Mouse (Mus musculus) lung, postnatal 25 days (tissue): ENCODE measurements at regions not wholly inside any gene's neighbourhood (a gene's known extent, or its start where the extent isn't known, plus 50 kb on each side); places are given as distances from the start of the nearest gene placed in this dataset.
"Not testable (repeated sequence)": the region's sequence is repeated elsewhere in the genome, so short reads cannot be mapped to it uniquely, and the experiment has no call there.

Experiments
- DNase-seq: peaks from one replicate; pipeline ENCODE4 v3.0.0; 2022; ENCODE audit warnings: low spot score

GRCm38 (mm10) chr2:116526203-116526602 lies 352.3 kb upstream of the Tmco5 start:
- DNase-seq, result not testable (repeated sequence)

GRCm38 (mm10) chr2:116536453-116536852 lies 342.0 kb upstream of the Tmco5 start:
- DNase-seq, result no peak

- DNase-seq, result no peak
Measured at GRCm38 (mm10) chr2:116559350-116559749, 319.1 kb upstream of the Tmco5 start.

GRCm38 (mm10) chr2:116583989-116584388 lies 294.5 kb upstream of the Tmco5 start:
- no peak for DNase-seq

DNA sequence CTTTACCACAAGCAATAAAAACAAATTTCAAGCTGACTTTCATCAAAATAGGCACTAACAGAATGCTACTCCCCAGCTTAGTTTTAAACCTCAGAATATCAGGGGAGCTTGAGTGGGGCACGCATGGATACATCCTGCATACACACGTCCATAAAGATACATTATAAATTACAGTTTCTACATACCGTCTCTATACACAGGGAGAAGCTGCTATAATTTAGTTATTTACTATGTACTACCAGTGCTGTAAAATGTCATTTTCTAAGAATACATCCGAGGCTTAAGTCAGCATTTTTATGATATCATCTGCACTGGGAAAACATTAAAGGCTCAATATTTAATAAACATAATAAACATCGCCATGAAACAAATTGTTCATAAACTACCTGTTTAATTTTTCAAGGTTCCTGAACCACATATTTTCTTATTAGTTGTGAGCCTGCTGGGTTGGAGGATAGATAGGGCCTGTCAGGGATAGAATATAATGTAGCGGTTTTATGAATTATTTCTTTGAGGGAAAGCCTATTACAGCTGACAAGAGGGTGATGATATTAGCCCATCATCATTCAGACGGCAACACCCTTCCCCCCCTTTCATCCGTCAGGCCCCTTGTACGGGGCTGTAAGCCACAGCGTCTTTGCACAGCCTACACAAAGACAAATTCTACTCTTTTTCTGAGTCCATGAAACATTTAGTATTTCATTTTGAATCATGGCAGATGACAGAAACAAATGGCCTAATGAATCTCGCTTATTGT lies 292.1 kb upstream of the Tmco5 start:
- no peak for DNase-seq

DNA sequence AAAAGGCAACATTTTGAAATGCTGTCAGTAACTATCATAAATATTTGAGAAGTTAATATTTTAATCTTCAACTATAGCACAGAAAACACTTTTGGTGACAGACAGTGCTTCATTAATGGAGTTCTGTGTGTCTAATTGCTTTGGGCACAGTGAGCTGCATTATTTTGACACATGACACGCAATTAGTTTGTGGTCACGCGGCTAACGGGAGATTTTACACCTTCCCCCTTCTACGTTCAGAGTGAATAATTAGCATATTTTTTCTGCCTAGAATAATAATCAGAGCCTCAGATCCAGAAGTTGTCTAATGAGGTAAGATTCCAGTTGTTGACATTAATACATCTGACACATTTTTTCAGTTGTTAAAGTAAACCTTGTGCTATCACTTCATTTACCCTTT lies 272.6 kb upstream of the Tmco5 start:
- DNase-seq, result no peak

DNA sequence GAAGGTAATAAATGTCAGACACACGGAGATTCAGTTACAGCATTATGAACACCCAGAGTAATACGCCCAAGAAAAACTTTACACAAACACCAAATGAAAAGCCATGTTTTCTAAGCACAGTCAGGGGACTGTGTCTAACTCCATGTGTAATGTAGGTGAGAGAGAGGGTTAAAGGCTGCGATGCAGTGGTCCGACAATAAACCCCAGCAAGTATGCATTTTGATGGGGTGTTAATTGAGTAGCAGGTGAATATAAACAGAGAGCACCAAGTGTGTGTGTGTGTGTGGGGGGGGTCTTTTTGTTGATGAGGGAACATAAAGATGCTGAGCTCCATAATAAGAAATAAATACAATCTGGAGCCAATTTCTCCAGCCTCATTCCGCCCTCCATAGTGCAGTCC lies 238.6 kb upstream of the Tmco5 start:
- no peak for DNase-seq

- DNase-seq, result no peak
Measured at GRCm38 (mm10) chr2:116652106-116652505, 226.4 kb upstream of the Tmco5 start.

DNA sequence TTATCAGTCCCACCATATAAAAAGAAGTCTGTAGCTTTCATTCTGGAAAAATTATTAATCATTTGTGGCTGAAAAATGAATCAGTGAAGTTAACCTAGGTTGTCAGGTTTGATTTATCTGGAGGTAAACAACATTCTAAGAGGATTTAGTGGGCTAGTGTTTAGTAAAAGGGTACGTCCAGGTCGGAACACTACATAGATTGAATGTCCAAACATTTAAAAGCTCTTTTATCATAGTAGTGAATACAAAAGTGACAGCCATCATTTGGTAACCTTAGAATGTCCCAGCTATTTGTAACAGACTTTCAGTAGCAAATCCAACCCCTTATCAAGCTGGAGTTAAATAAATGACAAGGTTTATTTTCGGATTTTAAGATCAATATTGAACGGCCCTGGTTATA lies 192.7 kb upstream of the Tmco5 start:
- DNase-seq, result no peak

DNA sequence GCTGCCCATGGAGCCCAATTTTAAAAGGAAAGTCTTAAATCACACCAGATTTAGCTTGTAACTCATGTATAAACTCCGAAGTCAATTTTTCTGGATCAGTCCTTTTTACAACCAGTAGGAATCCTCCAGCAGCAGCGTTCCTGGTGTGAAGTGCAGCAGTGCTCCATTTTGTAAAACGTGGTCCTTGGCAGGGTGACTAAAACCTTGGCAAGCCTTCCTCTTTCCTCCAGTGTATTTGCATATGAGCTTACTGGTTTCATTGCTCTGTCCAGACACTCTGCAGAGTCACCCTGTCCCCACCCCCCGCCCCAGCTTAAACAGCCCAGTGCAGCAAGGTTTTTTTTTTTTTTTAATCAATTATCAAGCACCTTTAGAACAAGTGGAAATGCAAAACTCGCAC lies 180.9 kb upstream of the Tmco5 start:
- DNase-seq, result no peak

DNA sequence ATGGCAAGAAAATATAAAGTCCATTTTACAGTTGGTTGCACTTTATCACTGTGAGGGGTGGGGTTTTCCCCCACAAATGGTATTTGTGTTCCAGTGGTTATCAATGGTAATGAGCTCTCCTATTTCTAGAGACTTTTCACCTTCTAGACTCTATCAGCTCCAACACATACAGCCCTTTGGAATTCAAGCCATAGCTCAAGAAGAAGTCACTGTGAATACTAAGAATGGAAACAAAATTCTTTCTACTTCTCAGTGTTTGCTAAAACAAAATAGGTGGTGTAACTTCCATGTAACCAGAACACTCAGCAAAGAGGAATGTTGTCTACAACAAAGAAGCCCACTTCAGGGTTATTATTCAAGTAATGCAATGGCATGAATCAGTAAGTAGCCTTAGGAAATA lies 173.8 kb upstream of the Tmco5 start:
- no peak for DNase-seq

- no peak for DNase-seq
Measured at GRCm38 (mm10) chr2:116709608-116710007, 168.9 kb upstream of the Tmco5 start.

GRCm38 (mm10) chr2:116716529-116717201 lies 161.8 kb upstream of the Tmco5 start:
- no peak for DNase-seq

DNA sequence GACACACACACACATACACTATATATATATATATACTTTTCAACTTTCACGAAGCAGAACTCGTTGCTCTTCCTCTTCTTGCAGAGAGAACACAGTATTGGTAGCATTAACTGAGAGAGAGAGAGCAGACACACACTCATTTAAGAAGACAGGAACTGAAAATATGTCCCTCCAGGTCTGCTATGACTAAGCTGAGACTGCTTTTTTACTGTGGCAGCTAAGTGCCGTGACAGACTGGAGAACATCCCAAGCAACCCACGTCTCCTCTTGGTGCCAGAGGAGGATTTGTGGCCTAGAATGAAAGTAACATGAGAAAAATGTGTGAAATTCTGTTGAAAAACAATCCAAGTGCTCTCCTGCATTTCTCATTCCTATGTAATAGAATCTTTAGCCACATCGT lies 159.9 kb upstream of the Tmco5 start:
- DNase-seq, result no peak

GRCm38 (mm10) chr2:116727591-116727990 lies 150.9 kb upstream of the Tmco5 start:
- DNase-seq, result no peak

DNA sequence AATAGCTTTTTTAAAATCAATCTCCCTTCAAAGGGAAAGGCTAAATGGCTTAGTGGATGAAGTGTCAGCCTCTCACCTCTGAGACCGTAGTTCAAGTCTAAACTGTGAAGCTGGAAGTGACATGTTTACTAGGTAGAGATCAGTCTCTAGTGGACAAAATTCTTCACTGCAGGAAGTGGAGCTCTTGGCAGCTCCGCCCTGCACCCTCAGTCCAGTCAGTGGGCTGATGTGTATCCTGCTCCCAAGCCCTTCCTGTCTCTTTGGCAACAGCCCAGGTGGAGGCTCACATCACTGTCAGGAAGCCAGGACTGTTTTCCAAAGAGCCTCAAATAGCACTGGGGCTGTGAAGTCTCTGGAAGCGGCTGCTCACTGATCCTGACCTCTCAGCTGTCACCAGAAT lies 142.8 kb upstream of the Tmco5 start:
- DNase-seq, result peak; percentile 31

DNA sequence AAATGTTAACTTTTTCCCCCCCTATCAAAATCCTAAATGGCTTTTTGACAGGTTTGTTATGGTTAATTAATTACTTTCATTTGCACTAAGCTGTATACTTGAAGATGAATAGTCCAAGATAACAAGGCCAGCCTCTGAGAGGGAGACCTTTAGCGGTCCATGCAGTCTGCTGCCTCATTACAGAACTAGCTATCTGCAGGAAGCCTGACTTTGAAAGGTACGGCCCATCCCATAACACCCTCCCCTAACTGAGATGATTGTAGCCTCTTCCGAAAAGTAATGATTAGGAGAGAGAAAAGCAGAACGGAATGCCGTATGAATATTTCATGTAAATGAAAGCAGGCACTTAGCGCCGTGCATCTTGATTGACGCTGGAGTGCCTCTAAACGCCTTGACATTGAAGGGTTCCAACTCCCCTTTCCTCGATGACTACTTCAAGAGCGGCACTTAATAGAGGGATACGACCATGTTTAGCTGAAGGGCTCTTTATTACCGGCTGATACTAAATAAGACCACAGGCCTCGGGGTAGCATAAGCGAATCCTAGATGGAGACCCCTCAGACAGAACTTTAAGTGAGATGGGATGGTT lies 109.9 kb upstream of the Tmco5 start:
- no peak for DNase-seq

DNA sequence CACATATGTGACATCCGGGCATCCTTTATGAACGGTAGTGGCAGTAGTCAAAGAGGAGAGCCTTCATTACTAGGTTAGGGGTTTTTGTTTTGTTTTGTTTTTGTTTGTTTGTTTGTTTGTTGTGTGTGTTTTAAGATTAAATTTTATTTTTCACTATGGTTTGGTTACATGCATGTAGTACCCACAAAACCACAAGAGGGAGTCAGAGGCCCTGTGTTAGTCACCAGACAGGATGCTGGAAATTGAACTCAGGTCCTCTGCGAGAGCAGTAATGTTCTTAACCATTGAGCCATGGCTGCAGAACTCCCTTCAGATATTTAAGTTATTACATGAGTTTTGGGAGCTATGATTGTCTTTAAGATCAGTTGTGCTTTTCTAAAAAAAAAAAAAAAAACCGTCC lies 109.3 kb upstream of the Tmco5 start:
- no peak for DNase-seq

- DNase-seq, result no peak
Measured at GRCm38 (mm10) chr2:116772569-116772968, 105.9 kb upstream of the Tmco5 start.

DNA sequence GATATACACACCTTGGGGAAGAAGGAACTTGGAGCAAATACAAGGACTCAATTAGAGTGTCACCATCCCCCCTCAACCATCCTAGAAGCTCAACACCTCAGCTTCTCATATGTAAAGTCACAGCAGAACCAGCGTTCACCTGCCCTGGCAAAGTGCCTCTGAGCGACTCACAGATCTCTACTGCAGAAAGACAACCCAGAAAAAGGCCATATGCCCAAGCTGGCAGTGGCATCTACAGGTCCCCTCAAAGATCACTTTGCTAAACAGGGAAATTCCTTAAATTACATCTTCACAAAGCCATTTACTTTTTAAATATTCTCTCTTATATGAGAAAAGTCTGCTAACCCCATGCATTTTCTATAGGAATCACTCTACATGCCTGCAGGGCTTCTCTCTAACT lies 78.3 kb upstream of the Tmco5 start:
- DNase-seq, result no peak

GRCm38 (mm10) chr2:116801578-116801977 lies 76.9 kb upstream of the Tmco5 start:
- DNase-seq, result no peak

DNA sequence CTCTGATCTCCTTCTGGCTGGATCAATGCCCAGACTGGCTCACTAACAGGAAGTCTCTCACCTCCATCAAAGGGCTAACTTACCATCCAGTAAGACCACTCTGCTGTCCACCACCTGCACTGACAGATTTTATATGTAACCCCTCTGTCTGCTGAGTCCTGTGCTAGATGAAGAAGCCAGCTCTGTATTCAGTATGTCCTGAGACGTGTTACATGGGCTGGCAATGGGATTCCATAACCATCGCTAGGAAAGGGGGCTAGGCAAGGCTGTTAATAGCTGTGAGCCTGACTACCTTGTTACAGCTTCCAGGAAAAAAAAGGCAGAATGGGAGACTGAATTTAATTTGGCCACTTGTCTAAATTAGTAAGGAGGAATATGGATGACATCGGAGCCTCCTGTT lies 71.3 kb upstream of the Tmco5 start:
- DNase-seq, result no peak

DNA sequence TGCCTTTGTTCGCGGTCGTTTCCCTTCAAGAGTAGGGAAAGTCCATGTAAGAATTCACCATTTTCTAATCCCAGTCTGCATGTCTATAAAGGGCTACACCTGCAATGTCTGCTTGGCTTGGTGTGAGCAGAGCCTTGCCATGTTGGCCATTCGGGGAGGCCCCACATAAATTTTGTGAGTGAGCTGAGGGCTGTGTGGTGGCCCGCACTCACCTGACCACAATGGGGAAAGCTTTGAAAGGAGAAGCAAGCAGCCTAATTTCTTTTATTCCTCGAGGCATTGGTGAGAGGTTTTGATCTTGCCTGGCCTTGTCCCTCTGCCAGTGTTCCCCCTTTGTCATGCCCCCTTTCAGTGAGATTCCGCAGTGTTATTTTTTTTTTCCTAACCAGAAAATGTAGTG lies 70.9 kb upstream of the Tmco5 start:
- DNase-seq, result no peak

GRCm38 (mm10) chr2:116808113-116808512 lies 70.4 kb upstream of the Tmco5 start:
- DNase-seq, result no peak
